Mouse (Mus musculus) MEL (cell line): ENCODE data around the gene Atoh8.

Experiments
- E2F4 ChIP-seq: IDR thresholded peaks from 2 replicates; pipeline ENCODE4 v1.6.1; 2011; ENCODE audit warnings: low read depth, low read length, improper control_type of control experiment, borderline replicate concordance
- POLR2A ChIP-seq, 2 experiments: IDR thresholded peaks; 2 replicates each; pipeline ENCODE4 v1.6.1; 2011 to 2012; ENCODE audit warnings: low read length in 2 of 2, mild to moderate bottlenecking in 2 of 2, control low read depth in 1 of 2, improper control_type of control experiment in 1 of 2, low read depth in 1 of 2, moderate library complexity in 1 of 2; ENCODE audit not compliant: control insufficient read depth in 1 of 2, insufficient read depth in 1 of 2, poor library complexity in 1 of 2

DNA sequence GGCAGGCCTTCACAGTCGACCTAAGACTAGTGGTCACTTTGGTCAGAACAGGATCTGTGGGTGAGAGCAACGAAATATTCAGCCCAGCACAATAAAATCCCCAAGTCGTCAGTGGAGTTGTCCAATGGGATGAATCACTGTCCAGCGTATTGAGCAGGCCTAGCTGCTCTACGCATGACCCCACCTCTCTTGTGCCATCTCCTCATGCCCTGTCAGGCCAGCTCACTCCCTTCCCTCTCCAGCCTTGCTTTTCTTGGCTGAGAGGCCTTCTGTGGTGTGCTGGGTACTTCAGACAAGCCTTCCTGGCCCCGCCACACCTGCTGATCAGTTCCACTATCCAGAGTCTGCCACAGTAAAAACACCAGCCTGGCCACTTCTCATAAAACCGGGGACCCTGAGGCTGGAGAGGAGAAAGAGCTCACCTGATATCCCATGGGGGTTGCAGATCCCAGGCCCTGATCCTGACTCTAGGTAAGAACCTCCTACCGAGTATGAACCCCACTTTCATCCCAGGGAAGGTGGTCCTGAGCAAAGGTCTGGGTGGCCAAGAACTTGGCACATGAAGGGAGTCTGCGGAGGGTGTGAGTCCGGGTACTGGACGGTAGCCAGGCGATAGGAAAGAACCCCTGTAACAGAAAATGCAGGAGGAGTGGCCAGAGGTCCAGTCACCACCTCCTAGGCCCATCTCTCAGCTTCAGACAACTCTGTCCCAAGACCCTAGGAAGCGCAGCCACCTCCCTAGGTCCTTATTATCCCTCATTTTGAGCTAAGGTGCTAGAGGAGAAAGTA lies 7.3 kb upstream of the Atoh8 start:
- TF ChIP-seq POLR2A (IDR thresholded peaks at IDR 0.05; ENCODE audit: control insufficient read depth in 1 of 2, insufficient read depth in 1 of 2, low read depth in 1 of 2, low read length in 2 of 2, poor library complexity in 1 of 2) (no peak), E2F4 (no peak)
